Comparison of ENCODE assay signal across 19 mouse cellular contexts in the genomic region with DNA sequence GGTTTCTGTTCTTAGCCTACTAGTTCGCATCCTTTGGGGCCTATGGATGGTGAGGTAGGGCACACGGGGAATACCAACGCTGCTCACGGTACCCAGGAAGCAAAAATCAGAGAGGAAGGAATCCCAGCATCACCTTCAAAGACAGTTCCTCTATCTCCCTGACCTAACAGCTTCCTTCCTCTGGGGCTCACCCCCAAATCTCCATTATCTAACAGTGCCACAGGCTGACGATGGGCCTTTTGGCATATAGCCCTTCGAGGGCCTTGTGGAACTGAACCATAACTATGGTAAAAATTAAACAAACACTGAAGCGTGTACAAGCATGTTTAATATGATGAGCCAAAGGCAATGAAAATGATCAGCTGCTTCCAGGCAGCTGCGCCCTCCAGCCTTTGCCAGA. TPM values are rescaled to one million over a fixed set of nuclear protein-coding genes. Genes with fewer than 3 reads are reported as not detected.
DNase-seq lines count a peak whose midpoint lies in the region; ATAC-seq lines count a peak whose summit lies in the region.
"Had no signal": no experiment of that assay in that cellular context is flagged by ENCODE, and none has a peak within 500 bp of the region (broad histone marks: within the 10 kb centered on the region; RNA-seq: fewer than 3 reads in every experiment).

No protein-coding gene starts in this region.

- no peak for DNase-seq in kidney, postnatal 4 days
- DNase-seq in lung, adult 18-20 months, result no peak
- no peak for DNase-seq in urinary bladder, postnatal 10 days (ENCODE audit: low spot score)
- DNase-seq: adrenal gland, adult 8-10 months; adrenal gland, postnatal 36 days; cerebellum, adult 11-12 months; cerebellum, adult 9-10 months; cerebellum, postnatal 36 days; forebrain, postnatal 0 days; gastrocnemius, postnatal 36 days; heart, postnatal 36 days had no signal

- H3K36me3 ChIP-seq in kidney, embryonic 15.5 days, result no peaks in the 10 kb centered on the region
- no peaks in the 10 kb centered on the region for H3K36me3 ChIP-seq in lung, embryonic 16.5 days (ENCODE audit: control insufficient read depth, insufficient read depth, low read length)
- H3K36me3 ChIP-seq: embryonic facial prominence, embryonic 10.5 days; heart, embryonic 13.5 days; hindbrain, embryonic 15.5 days had no signal

- H3K9ac ChIP-seq in kidney, embryonic 15.5 days, result no peak overlapping the region
- no peak overlapping the region for H3K9ac ChIP-seq in lung, embryonic 16.5 days (ENCODE audit: low read length)
- H3K9ac ChIP-seq: forebrain, embryonic 13.5 days; forebrain, postnatal 0 days; heart, embryonic 13.5 days; hindbrain, embryonic 15.5 days had no signal

- no peaks in the 10 kb centered on the region for H3K27me3 ChIP-seq in kidney, embryonic 15.5 days
- H3K27me3 ChIP-seq in lung, embryonic 16.5 days (ENCODE audit: control insufficient read depth, insufficient read depth, low read depth, low read length), result no peaks in the 10 kb centered on the region
- H3K27me3 ChIP-seq: forebrain, embryonic 13.5 days; heart, embryonic 13.5 days; hindbrain, embryonic 15.5 days had no signal

- 78% methylated on average over 8 of the region's 8 CpGs for WGBS in kidney, embryonic 15.5 days
- WGBS in lung, embryonic 16.5 days, result 74% methylated on average over 8 of the region's 8 CpGs

- H3K4me3 ChIP-seq in kidney, embryonic 15.5 days (replicated peaks), result no peak overlapping the region
- H3K4me3 ChIP-seq in lung, embryonic 16.5 days (ENCODE audit: low read length), result no peak overlapping the region
- no peak overlapping the region for H3K4me3 ChIP-seq in brown adipose tissue, adult 24 weeks (ENCODE audit: insufficient read depth, low read depth, low read length)
- H3K4me3 ChIP-seq: embryonic facial prominence, embryonic 10.5 days; forebrain, embryonic 13.5 days; heart, embryonic 13.5 days; hindbrain, embryonic 15.5 days had no signal

- ATAC-seq in kidney, embryonic 15.5 days (replicated peaks; ENCODE audit: low FRiP score), result no peak
- ATAC-seq in lung, embryonic 16.5 days (ENCODE audit: low read depth), result no peak
- peak; percentile 53 for ATAC-seq in megakaryocyte progenitor cell, adult 5-6 weeks (replicated peaks; ENCODE audit: poor library complexity)
- ATAC-seq: forebrain, embryonic 13.5 days; forebrain, postnatal 0 days had no signal

- no peak overlapping the region for H3K4me2 ChIP-seq in kidney, embryonic 15.5 days
- no peak overlapping the region for H3K4me2 ChIP-seq in lung, embryonic 16.5 days (ENCODE audit: low read depth, low read length)
- H3K4me2 ChIP-seq: forebrain, embryonic 13.5 days; heart, embryonic 13.5 days; hindbrain, embryonic 15.5 days had no signal

- H3K27ac ChIP-seq in kidney, embryonic 15.5 days, result peak overlapping the region; percentile 41; the same call in 1 of the 2 replicates
- H3K27ac ChIP-seq in lung, embryonic 16.5 days (ENCODE audit: low read length), result 0 out of 2 replicates have a peak overlapping the region, but pooled peaks have one; percentile 23
- peak overlapping the region; percentile 23; the same call in 1 of the 2 replicates for H3K27ac ChIP-seq in brown adipose tissue, adult 24 weeks (replicated peaks; ENCODE audit: low read depth, low read length)
- H3K27ac ChIP-seq: embryonic facial prominence, embryonic 10.5 days; forebrain, embryonic 13.5 days; heart, embryonic 13.5 days; hindbrain, embryonic 15.5 days had no signal

- no peaks in the 10 kb centered on the region for H3K9me3 ChIP-seq in kidney, embryonic 15.5 days (replicated peaks)
- no peaks in the 10 kb centered on the region for H3K9me3 ChIP-seq in lung, embryonic 16.5 days (ENCODE audit: control insufficient read depth, low read length)
- H3K9me3 ChIP-seq: embryonic facial prominence, embryonic 10.5 days; forebrain, embryonic 13.5 days; heart, embryonic 13.5 days; hindbrain, embryonic 15.5 days had no signal

- peaks cover 41% of the 10 kb centered on the region for H3K4me1 ChIP-seq in kidney, embryonic 15.5 days
- peaks cover 22% of the 10 kb centered on the region for H3K4me1 ChIP-seq in lung, embryonic 16.5 days (replicated peaks; ENCODE audit: control insufficient read depth, insufficient read depth, low read length)
- H3K4me1 ChIP-seq in brown adipose tissue, adult 24 weeks (ENCODE audit: control insufficient read depth, insufficient read depth, insufficient read length, low read length), result peaks cover 29% of the 10 kb centered on the region
- H3K4me1 ChIP-seq: embryonic facial prominence, embryonic 10.5 days; forebrain, embryonic 13.5 days; hindbrain, embryonic 15.5 days had no signal

RNA-seq across cellular contexts. Expression of gene Utrn, which starts 37.0 kb away (rescaled TPM):
- 85.2 and 86.1 TPM in 2 replicates for polyA plus RNA-seq in kidney, embryonic 15.5 days (2015; fragmentation: Nextera tagmentation; extraction: Ambion mirVana)
- polyA plus RNA-seq in lung, embryonic 16.5 days (2015; fragmentation: Nextera tagmentation; extraction: Ambion mirVana), result 75.8 and 81.7 TPM in 2 replicates
- polyA plus RNA-seq in brown adipose tissue, adult 24 weeks (2012; ENCODE audit: insufficient read depth, insufficient read length, missing spikeins), result 27.9 and 42.7 TPM in 2 replicates
- 25.6 and 28.2 TPM in 2 replicates for total RNA-seq in megakaryocyte progenitor cell, adult 5-6 weeks (2015)
- total RNA-seq in megakaryocyte progenitor cell, adult 5-6 weeks (2017), result 17.2 and 24.2 TPM in 2 replicates
